Mouse (Mus musculus) heart, embryonic 13.5 days (tissue): Measurements from ENCODE around the gene Lsm7. TPM values are rescaled to one million over a fixed set of nuclear protein-coding genes. Genes with fewer than 3 reads are reported as not detected.

ENCODE experiments used
- ATAC-seq: fragments of 200-750 bp; cut with Nextera tagmentation; 2 replicates; pipeline ENCODE4 v1.8.0; 2017; ENCODE audit warnings: moderate TSS enrichment; ENCODE audit not compliant: insufficient number of reproducible peaks, low FRiP score, low TSS enrichment; ENCODE audit errors: extremely low read depth
- H3K27ac ChIP-seq: fragments of 300-500 bp; sonication (generic); replicated peaks from 2 replicates; pipeline ENCODE4 v1.5.1; 2015; ENCODE audit warnings: moderate library complexity, mild to moderate bottlenecking, inconsistent platforms
- H3K27me3 ChIP-seq: fragments of 300-500 bp; sonication (generic); replicated peaks from 2 replicates; pipeline ENCODE4 v1.6.1; 2015; ENCODE audit warnings: mild to moderate bottlenecking, inconsistent platforms
- H3K36me3 ChIP-seq: fragments of 300-500 bp; sonication (generic); 2 replicates; pipeline ENCODE4 v1.6.1; 2015; ENCODE audit warnings: mild to moderate bottlenecking, inconsistent platforms
- H3K4me1 ChIP-seq: fragments of 300-500 bp; sonication (generic); 2 replicates; pipeline ENCODE4 v1.6.1; 2015; ENCODE audit warnings: inconsistent platforms
- H3K4me2 ChIP-seq: fragments of 300-500 bp; sonication (generic); 2 replicates; pipeline ENCODE4 v1.6.1; 2015; ENCODE audit warnings: inconsistent platforms, mild to moderate bottlenecking, moderate library complexity
- H3K4me3 ChIP-seq: fragments of 300-500 bp; sonication (generic); 2 replicates; pipeline ENCODE4 v1.5.1; 2015; ENCODE audit warnings: moderate library complexity, mild to moderate bottlenecking, inconsistent platforms
- H3K9ac ChIP-seq: fragments of 300-500 bp; sonication (generic); 2 replicates; pipeline ENCODE4 v1.6.1; 2015; ENCODE audit warnings: inconsistent platforms, mild to moderate bottlenecking, moderate library complexity
- H3K9me3 ChIP-seq: fragments of 300-500 bp; sonication (generic); 2 replicates; pipeline ENCODE4 v1.6.1; 2016; ENCODE audit warnings: inconsistent platforms
- WGBS: fragments of 180-500 bp; shearing (Covaris S2); methylation state at CpG from one replicate; pipeline ENCODE4 v1.1.7; 2015; ENCODE audit warnings: mixed read lengths; 5-methylcytosine and 5-hydroxymethylcytosine counted together
- polyA plus RNA-seq: library from polyadenylated mRNA; unstranded; fragments of >200 nt; fragmentation: Nextera tagmentation; extraction: Ambion mirVana; gene quantifications from 2 replicates; pipeline ENCODE4 v1.2.1, GENCODE M21; 2015

The Lsm7 gene
- polyA plus RNA-seq, 1 experiment from 2014 or later: 157 TPM

DNA sequence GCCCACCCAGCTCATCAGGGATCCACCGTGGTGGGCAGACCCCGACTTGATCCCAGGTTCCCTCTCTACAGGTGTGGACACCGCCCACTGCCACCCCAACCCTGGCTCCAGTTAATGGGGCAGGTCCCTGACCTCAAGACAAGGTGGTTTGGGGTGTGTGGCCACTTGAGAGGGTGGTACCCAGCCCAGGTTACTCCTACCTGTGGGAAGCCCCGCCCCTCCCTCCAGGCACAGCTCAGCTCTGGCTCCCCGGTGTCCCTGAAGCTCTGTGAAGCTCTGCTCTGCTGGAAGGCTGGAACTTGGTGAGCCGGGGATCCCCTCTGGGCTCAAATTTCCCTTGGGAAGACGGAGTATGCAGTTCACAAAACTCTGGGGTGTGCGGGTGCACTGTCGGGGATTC is 16.6 kb upstream of the Lsm7 start, which contains the start of gene Tmprss9:
Tmprss9 (plus strand) TSS at position 268 of the 400 bp plus-strand sequence.
- no peak within 1 kb of the TSS for H3K4me3 ChIP-seq
- no peak within 1 kb of the TSS for H3K4me2 ChIP-seq
- H3K9me3 ChIP-seq: no peaks in the 10 kb centered on the region
- peaks cover 26% of the 10 kb centered on the region for H3K27me3 ChIP-seq
- 0 out of 2 replicates have a peak within 1 kb of the TSS, but pooled peaks have one; percentile 33 for H3K9ac ChIP-seq
- H3K36me3 ChIP-seq: peaks cover 20% of the 10 kb centered on the region
- WGBS: 25% methylated on average over 9 of the region's 9 CpGs
- no peak within 1 kb of the TSS for H3K27ac ChIP-seq
- peaks cover 2% of the 10 kb centered on the region; the same call in 1 of the 2 replicates for H3K4me1 ChIP-seq
- no peak for ATAC-seq

DNA sequence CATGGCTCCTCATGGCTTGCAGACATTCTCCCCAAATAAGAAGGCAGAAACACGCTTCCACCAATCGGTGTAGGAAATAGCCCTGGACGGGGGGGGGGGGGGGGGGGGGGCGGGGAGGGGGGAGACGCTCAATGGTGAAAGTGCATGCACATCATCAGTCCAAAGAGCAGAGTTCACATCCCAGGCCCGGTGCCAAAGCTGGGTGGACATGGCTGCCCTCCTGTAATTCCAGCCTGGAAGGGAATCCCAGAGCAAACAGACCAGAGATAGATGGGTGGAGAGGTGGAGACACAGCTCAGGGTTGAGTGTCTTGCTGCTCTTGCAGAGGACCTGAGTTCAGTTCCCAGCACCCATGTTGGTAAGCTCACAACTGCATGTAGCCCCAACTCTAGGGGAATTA is 16.0 kb upstream of the Lsm7 start:
- 83% methylated on average over 1 of the region's 6 CpGs for WGBS
- no peaks in the 10 kb centered on the region for H3K9me3 ChIP-seq
- no peak overlapping the region for H3K9ac ChIP-seq
- H3K27ac ChIP-seq: no peak overlapping the region
- H3K4me2 ChIP-seq: no peak overlapping the region
- H3K4me1 ChIP-seq: no peaks in the 10 kb centered on the region
- H3K4me3 ChIP-seq: no peak overlapping the region
- ATAC-seq: no peak
- peaks cover 26% of the 10 kb centered on the region for H3K27me3 ChIP-seq
- H3K36me3 ChIP-seq: peaks cover 26% of the 10 kb centered on the region

DNA sequence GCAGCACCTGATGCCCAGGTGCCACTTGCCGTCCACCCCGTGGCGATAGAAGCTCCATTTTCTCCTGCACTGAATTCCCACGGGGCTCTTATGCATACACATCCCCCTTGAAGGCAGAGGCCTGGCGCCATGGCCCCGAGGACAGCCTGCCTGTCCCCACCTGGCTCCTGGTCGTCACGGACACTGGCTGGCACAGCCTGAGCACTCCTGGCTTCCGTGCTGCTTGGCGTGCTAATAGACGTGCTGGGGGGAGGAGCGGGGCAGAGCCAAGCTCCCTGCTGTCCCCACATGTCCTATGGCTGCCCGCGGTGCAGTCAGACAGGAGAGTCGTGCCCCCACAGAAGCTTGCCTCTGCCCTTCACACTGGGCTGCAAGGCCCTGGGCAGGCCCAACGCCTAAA is 9.4 kb upstream of the Lsm7 start:
- no peak for ATAC-seq
- H3K4me1 ChIP-seq: no peaks in the 10 kb centered on the region
- H3K4me2 ChIP-seq: no peak overlapping the region
- WGBS: 89% methylated on average over 16 of the region's 16 CpGs
- no peak overlapping the region for H3K4me3 ChIP-seq
- H3K9ac ChIP-seq: no peak overlapping the region
- H3K36me3 ChIP-seq: peaks cover 74% of the 10 kb centered on the region
- H3K27ac ChIP-seq: no peak overlapping the region
- H3K9me3 ChIP-seq: no peaks in the 10 kb centered on the region
- no peaks in the 10 kb centered on the region for H3K27me3 ChIP-seq

- no peaks in the 10 kb centered on the region for H3K9me3 ChIP-seq
- no peak overlapping the region for H3K4me3 ChIP-seq
- H3K9ac ChIP-seq: no peak overlapping the region
- no peaks in the 10 kb centered on the region for H3K4me1 ChIP-seq
- H3K36me3 ChIP-seq: peaks cover 61% of the 10 kb centered on the region
- H3K27ac ChIP-seq: no peak overlapping the region
- WGBS: 92% methylated on average over 5 of the region's 5 CpGs
- ATAC-seq: no peak
- no peaks in the 10 kb centered on the region for H3K27me3 ChIP-seq
- peak overlapping the region; percentile 15; the same call in 1 of the 2 replicates for H3K4me2 ChIP-seq
These were observed 7.3 kb upstream of the Lsm7 start for GRCm38 (mm10) chr10:80862305-80862704.

DNA sequence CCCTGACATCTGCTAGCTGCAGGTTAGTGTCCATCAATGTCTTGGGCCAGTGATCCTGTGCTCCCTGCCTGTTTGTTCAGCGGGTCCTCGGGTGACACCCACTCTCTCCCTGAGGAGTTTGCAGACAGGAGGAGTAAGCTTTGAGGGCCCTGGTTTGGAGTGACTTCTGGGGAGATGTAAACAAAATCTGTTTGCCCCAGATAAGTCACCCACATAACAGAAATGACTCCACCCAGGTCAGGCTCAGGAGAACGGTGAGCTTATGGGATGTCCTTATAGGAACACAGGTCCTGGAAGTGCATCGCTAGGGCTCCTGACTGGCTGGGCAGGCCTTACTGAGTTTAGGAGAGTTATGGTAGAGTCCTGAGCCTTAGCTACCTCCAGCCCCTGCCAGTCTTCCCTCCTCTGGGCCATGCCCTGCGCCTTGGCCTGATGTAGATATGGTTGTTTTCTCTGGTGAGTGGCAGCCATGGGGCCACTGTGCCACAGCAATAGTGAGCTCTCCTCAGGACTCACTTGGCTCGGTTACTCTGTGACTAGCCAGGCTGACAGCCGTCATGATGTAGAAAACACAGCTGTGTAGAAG is 3.4 kb upstream of the Lsm7 start:
- peaks cover 30% of the 10 kb centered on the region for H3K4me1 ChIP-seq
- H3K9me3 ChIP-seq: no peaks in the 10 kb centered on the region
- H3K36me3 ChIP-seq: peaks cover 25% of the 10 kb centered on the region
- H3K27me3 ChIP-seq: no peaks in the 10 kb centered on the region
- peak overlapping the region; percentile 96; the same call in 1 of the 2 replicates for H3K9ac ChIP-seq
- H3K4me3 ChIP-seq: peak overlapping the region; percentile 99
- peak overlapping the region; percentile 99 for H3K4me2 ChIP-seq
- peak; percentile 45 for ATAC-seq
- peak overlapping the region; percentile 71 for H3K27ac ChIP-seq
- 69% methylated on average over 7 of the region's 7 CpGs for WGBS

- H3K27me3 ChIP-seq: no peaks in the 10 kb centered on the region
- H3K9ac ChIP-seq: peak overlapping the region; percentile 96
- H3K4me1 ChIP-seq: peaks cover 32% of the 10 kb centered on the region
- H3K36me3 ChIP-seq: peaks cover 25% of the 10 kb centered on the region
- WGBS: 43% methylated on average over 3 of the region's 3 CpGs
- H3K27ac ChIP-seq: peak overlapping the region; percentile 71
- no peak for ATAC-seq
- H3K4me3 ChIP-seq: peak overlapping the region; percentile 99; the same call in 1 of the 2 replicates
- H3K4me2 ChIP-seq: peak overlapping the region; percentile 99
- no peaks in the 10 kb centered on the region for H3K9me3 ChIP-seq
These were observed 2.8 kb upstream of the Lsm7 start for GRCm38 (mm10) chr10:80857848-80858247.

DNA sequence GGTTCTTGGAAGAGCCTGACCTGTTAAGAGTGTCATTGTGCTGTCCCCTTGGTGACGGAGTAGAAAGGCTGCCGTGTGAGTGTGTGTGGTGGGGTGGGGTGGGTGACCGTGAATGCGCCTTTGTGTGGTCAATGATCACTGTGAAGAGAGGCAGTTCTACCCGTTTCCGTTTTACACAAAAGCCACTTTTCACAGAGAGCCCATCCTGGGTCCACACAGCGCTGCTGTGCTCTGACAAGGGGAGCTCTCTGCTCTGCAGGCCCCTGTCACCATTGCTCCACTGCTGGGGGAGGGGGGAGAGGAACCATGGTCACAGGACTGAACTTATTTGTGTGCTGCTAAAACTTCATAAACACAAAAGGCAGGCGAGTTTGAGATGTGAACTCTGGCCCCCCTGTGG is 2.4 kb upstream of the Lsm7 start:
- ATAC-seq: no peak
- Histone ChIP-seq H3K36me3 (peaks cover 23% of the 10 kb centered on the region), H3K4me3 (peak overlapping the region; percentile 99), H3K27ac (peak overlapping the region; percentile 71), H3K9me3 (no peaks in the 10 kb centered on the region), H3K4me1 (peaks cover 32% of the 10 kb centered on the region), H3K9ac (peak overlapping the region; percentile 96), H3K27me3 (no peaks in the 10 kb centered on the region), H3K4me2 (peak overlapping the region; percentile 99)
- 70% methylated on average over 8 of the region's 8 CpGs for WGBS

DNA sequence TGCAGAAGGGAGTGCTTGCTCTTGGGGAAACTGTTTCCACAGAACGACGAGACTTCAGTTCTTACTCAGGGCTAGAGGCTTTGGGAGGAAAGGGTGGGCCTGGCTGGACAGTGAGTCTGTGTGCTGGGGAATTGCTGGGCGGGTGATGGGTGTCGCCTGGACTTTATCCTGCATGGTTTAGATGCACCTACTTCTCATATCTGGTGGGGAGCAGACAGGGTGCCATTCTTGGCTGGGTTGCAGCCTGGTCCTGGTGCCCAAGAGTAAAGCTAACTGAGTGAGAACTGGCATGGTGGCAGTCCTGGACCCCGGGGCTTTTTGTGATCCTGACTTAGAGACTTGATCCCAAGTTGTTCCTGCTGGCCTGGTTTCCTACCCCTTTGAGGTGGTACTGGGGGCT is 1.9 kb upstream of the Lsm7 start:
- peak overlapping the region; percentile 99 for H3K4me2 ChIP-seq
- H3K27me3 ChIP-seq: no peaks in the 10 kb centered on the region
- H3K9ac ChIP-seq: peak overlapping the region; percentile 96
- H3K9me3 ChIP-seq: no peaks in the 10 kb centered on the region
- H3K27ac ChIP-seq: peak overlapping the region; percentile 71
- peaks cover 32% of the 10 kb centered on the region for H3K4me1 ChIP-seq
- 74% methylated on average over 5 of the region's 5 CpGs for WGBS
- H3K36me3 ChIP-seq: peaks cover 23% of the 10 kb centered on the region
- H3K4me3 ChIP-seq: peak overlapping the region; percentile 99
- ATAC-seq: no peak

DNA sequence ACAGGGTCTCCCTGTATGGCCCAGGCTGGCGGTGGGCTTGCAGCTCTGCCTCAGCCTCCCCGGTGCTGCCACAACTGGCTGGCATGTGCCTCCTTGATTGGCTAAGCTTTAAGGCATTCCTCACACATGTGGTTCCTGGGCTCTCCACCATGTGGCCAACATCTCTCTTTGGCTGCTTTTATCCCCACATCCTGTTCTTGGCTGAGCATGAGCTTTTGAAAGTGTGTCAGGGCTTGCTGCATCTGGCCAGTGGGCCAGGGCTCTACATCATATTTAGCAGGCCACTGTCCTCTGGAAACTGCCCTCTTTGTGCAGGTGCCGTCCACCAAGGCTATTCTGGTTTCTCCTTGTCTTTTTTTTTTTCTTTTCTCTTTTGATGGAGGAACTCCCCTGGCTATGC is 1.3 kb upstream of the Lsm7 start:
- peak overlapping the region; percentile 99 for H3K4me3 ChIP-seq
- peak overlapping the region; percentile 96 for H3K9ac ChIP-seq

GRCm38 (mm10) chr10:80855749-80856073 is 702 bp upstream of the Lsm7 start:
- Histone ChIP-seq H3K27me3 (no peaks in the 10 kb centered on the region), H3K4me2 (peak overlapping the region; percentile 99), H3K9me3 (no peaks in the 10 kb centered on the region), H3K27ac (peak overlapping the region; percentile 71), H3K36me3 (peaks cover 27% of the 10 kb centered on the region), H3K9ac (peak overlapping the region; percentile 96), H3K4me1 (peaks cover 32% of the 10 kb centered on the region), H3K4me3 (peak overlapping the region; percentile 99)
- no peak; the same call in 1 of the 2 replicates for ATAC-seq
- 23% methylated on average over 11 of the region's 11 CpGs for WGBS

More for the DNA sequence above, 1.3 kb upstream of the Lsm7 start:
- ATAC-seq: no peak
- peaks cover 23% of the 10 kb centered on the region for H3K36me3 ChIP-seq
- peaks cover 32% of the 10 kb centered on the region for H3K4me1 ChIP-seq
- no peaks in the 10 kb centered on the region for H3K9me3 ChIP-seq
- peak overlapping the region; percentile 71 for H3K27ac ChIP-seq
- H3K27me3 ChIP-seq: no peaks in the 10 kb centered on the region
- WGBS: 68% methylated on average over 3 of the region's 3 CpGs
- H3K4me2 ChIP-seq: peak overlapping the region; percentile 99

- peaks cover 31% of the 10 kb centered on the region for H3K36me3 ChIP-seq
- no peak overlapping the region for H3K9ac ChIP-seq
- no peaks in the 10 kb centered on the region for H3K9me3 ChIP-seq
- H3K4me2 ChIP-seq: no peak overlapping the region
- ATAC-seq: peak; percentile 56
- H3K4me1 ChIP-seq: peaks cover 35% of the 10 kb centered on the region
- no peak overlapping the region for H3K4me3 ChIP-seq
- H3K27ac ChIP-seq: no peak overlapping the region
- 10% methylated on average over 10 of the region's 10 CpGs for WGBS
- H3K27me3 ChIP-seq: peaks cover 33% of the 10 kb centered on the region
These were observed 6.4 kb downstream of the Lsm7 start for GRCm38 (mm10) chr10:80848571-80848970.

DNA sequence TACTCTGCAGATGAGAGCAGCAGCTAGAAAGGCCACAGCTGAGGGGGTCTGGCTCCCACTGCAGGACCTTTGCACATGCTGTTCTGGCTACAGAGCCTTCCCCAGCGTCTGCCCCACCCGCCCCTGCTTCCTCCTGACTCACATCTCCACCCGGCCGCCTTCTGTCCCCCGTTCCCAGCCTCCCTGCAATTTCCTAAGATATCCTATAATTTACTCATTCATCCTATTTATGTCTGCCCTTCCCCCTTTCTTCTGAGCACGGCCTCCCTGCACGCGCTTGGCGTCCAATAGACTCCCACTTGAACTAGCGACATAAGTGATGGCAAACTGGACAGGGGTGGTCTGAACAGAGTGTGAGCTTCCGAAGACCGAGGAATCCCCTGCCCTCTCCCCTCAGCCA is 9.3 kb downstream of the Lsm7 start:
- H3K4me1 ChIP-seq: peaks cover 35% of the 10 kb centered on the region
- no peaks in the 10 kb centered on the region for H3K9me3 ChIP-seq
- peaks cover 61% of the 10 kb centered on the region for H3K27me3 ChIP-seq
- no peak overlapping the region for H3K27ac ChIP-seq
- no peak overlapping the region for H3K4me3 ChIP-seq
- no peak for ATAC-seq
- WGBS: 73% methylated on average over 12 of the region's 12 CpGs
- no peak overlapping the region for H3K9ac ChIP-seq
- peaks cover 5% of the 10 kb centered on the region; the same call in 1 of the 2 replicates for H3K36me3 ChIP-seq
- H3K4me2 ChIP-seq: no peak overlapping the region
